Mouse (Mus musculus): ENCODE measurements around the gene Pgd. TPM values are rescaled to one million over a fixed set of nuclear protein-coding genes. Genes with fewer than 3 reads are reported as not detected.

Gene Pgd
- polyA plus RNA-seq, 1 experiment from 2014 or later = 50.6 TPM

- peak; percentile 19 for DNase-seq
- Histone ChIP-seq H3K4me3 (replicated peaks; ENCODE audit: low read depth, low read length) (no peak overlapping the region), H3K4me2 (ENCODE audit: low read length) (no peak overlapping the region), H3K27ac (replicated peaks; ENCODE audit: low read depth, low read length) (no peak overlapping the region), H3K36me3 (ENCODE audit: control insufficient read depth, insufficient read depth, low read length) (peaks cover 56% of the 10 kb centered on the region), H3K27me3 (ENCODE audit: control insufficient read depth, insufficient read depth, low read length) (no peaks in the 10 kb centered on the region), H3K9ac (replicated peaks; ENCODE audit: low read length) (no peak overlapping the region), H3K9me3 (ENCODE audit: control insufficient read depth, low read length) (no peaks in the 10 kb centered on the region), H3K4me1 (ENCODE audit: control insufficient read depth, insufficient read depth, low read length) (no peaks in the 10 kb centered on the region)
- WGBS = 84% methylated on average over 7 of the region's 7 CpGs
- ATAC-seq (ENCODE audit: low FRiP score, low TSS enrichment) = no peak
Observed at GRCm38 (mm10) chr4:149149611-149150010, 17.0 kb downstream of the Pgd start.

GRCm38 (mm10) chr4:149149196-149149595, 17.4 kb downstream of the Pgd start:
- Histone ChIP-seq H3K36me3 (ENCODE audit: control insufficient read depth, insufficient read depth, low read length) (peaks cover 52% of the 10 kb centered on the region), H3K4me3 (replicated peaks; ENCODE audit: low read depth, low read length) (no peak overlapping the region), H3K27me3 (ENCODE audit: control insufficient read depth, insufficient read depth, low read length) (no peaks in the 10 kb centered on the region), H3K4me2 (ENCODE audit: low read length) (no peak overlapping the region), H3K9me3 (ENCODE audit: control insufficient read depth, low read length) (no peaks in the 10 kb centered on the region), H3K4me1 (ENCODE audit: control insufficient read depth, insufficient read depth, low read length) (no peaks in the 10 kb centered on the region), H3K9ac (replicated peaks; ENCODE audit: low read length) (no peak overlapping the region), H3K27ac (replicated peaks; ENCODE audit: low read depth, low read length) (no peak overlapping the region)
- ATAC-seq (ENCODE audit: low FRiP score, low TSS enrichment) (no peak), DNase-seq (no peak)
- 88% methylated on average over 9 of the region's 9 CpGs for WGBS

GRCm38 (mm10) chr4:149148084-149148483, 18.5 kb downstream of the Pgd start:
- 86% methylated on average over 4 of the region's 4 CpGs for WGBS
- no peak overlapping the region for H3K27ac ChIP-seq (replicated peaks; ENCODE audit: low read depth, low read length)
- no peaks in the 10 kb centered on the region for H3K27me3 ChIP-seq (ENCODE audit: control insufficient read depth, insufficient read depth, low read length)
- no peak overlapping the region for H3K9ac ChIP-seq (replicated peaks; ENCODE audit: low read length)
- peaks cover 41% of the 10 kb centered on the region for H3K36me3 ChIP-seq (ENCODE audit: control insufficient read depth, insufficient read depth, low read length)
- H3K4me3 ChIP-seq (replicated peaks; ENCODE audit: low read depth, low read length) = no peak overlapping the region
- H3K4me2 ChIP-seq (ENCODE audit: low read length) = no peak overlapping the region
- ATAC-seq (ENCODE audit: low FRiP score, low TSS enrichment) (no peak), DNase-seq (no peak)
- H3K4me1 ChIP-seq (ENCODE audit: control insufficient read depth, insufficient read depth, low read length) = no peaks in the 10 kb centered on the region
- no peaks in the 10 kb centered on the region for H3K9me3 ChIP-seq (ENCODE audit: control insufficient read depth, low read length)

GRCm38 (mm10) chr4:149147528-149147927, 19.0 kb downstream of the Pgd start:
- H3K9ac ChIP-seq (replicated peaks; ENCODE audit: low read length) = no peak overlapping the region; the same call in 1 of the 2 replicates
- no peaks in the 10 kb centered on the region for H3K27me3 ChIP-seq (ENCODE audit: control insufficient read depth, insufficient read depth, low read length)
- H3K27ac ChIP-seq (replicated peaks; ENCODE audit: low read depth, low read length) = no peak overlapping the region
- no peak overlapping the region for H3K4me3 ChIP-seq (replicated peaks; ENCODE audit: low read depth, low read length)
- no peaks in the 10 kb centered on the region for H3K9me3 ChIP-seq (ENCODE audit: control insufficient read depth, low read length)
- peaks cover 35% of the 10 kb centered on the region for H3K36me3 ChIP-seq (ENCODE audit: control insufficient read depth, insufficient read depth, low read length)
- H3K4me2 ChIP-seq (ENCODE audit: low read length) = no peak overlapping the region
- ATAC-seq (ENCODE audit: low FRiP score, low TSS enrichment) (no peak), DNase-seq (no peak)
- H3K4me1 ChIP-seq (ENCODE audit: control insufficient read depth, insufficient read depth, low read length) = no peaks in the 10 kb centered on the region
- WGBS = 94% methylated on average over 7 of the region's 7 CpGs

- no peaks in the 10 kb centered on the region for H3K27me3 ChIP-seq (ENCODE audit: control insufficient read depth, insufficient read depth, low read length)
- H3K9ac ChIP-seq (replicated peaks; ENCODE audit: low read length) = no peak overlapping the region
- no peaks in the 10 kb centered on the region for H3K4me1 ChIP-seq (ENCODE audit: control insufficient read depth, insufficient read depth, low read length)
- ATAC-seq (ENCODE audit: low FRiP score, low TSS enrichment) (no peak), DNase-seq (no peak)
- no peak overlapping the region for H3K4me3 ChIP-seq (replicated peaks; ENCODE audit: low read depth, low read length)
- H3K9me3 ChIP-seq (ENCODE audit: control insufficient read depth, low read length) = no peaks in the 10 kb centered on the region
- no peak overlapping the region for H3K4me2 ChIP-seq (ENCODE audit: low read length)
- 83% methylated on average over 4 of the region's 4 CpGs for WGBS
- peaks cover 12% of the 10 kb centered on the region for H3K36me3 ChIP-seq (ENCODE audit: control insufficient read depth, insufficient read depth, low read length)
- H3K27ac ChIP-seq (replicated peaks; ENCODE audit: low read depth, low read length) = no peak overlapping the region
Observed at GRCm38 (mm10) chr4:149145151-149145550, 21.4 kb downstream of the Pgd start.

- Histone ChIP-seq H3K36me3 (ENCODE audit: control insufficient read depth, insufficient read depth, low read length) (peaks cover 5% of the 10 kb centered on the region), H3K9ac (replicated peaks; ENCODE audit: low read length) (no peak overlapping the region), H3K4me1 (ENCODE audit: control insufficient read depth, insufficient read depth, low read length) (no peaks in the 10 kb centered on the region), H3K27me3 (ENCODE audit: control insufficient read depth, insufficient read depth, low read length) (no peaks in the 10 kb centered on the region), H3K4me2 (ENCODE audit: low read length) (no peak overlapping the region), H3K9me3 (ENCODE audit: control insufficient read depth, low read length) (no peaks in the 10 kb centered on the region), H3K27ac (replicated peaks; ENCODE audit: low read depth, low read length) (peak overlapping the region; percentile 65), H3K4me3 (replicated peaks; ENCODE audit: low read depth, low read length) (no peak overlapping the region)
- WGBS = 8% methylated on average over 3 of the region's 3 CpGs
- DNase-seq (peak; percentile 94), ATAC-seq (ENCODE audit: low FRiP score, low TSS enrichment) (peak; percentile 78; the same call in 1 of the 2 replicates)
Observed at GRCm38 (mm10) chr4:149144459-149144858, 22.1 kb downstream of the Pgd start.

- no peak for DNase-seq
- Histone ChIP-seq H3K9me3 (ENCODE audit: control insufficient read depth, low read length) (no peaks in the 10 kb centered on the region), H3K36me3 (ENCODE audit: control insufficient read depth, insufficient read depth, low read length) (no peaks in the 10 kb centered on the region), H3K27ac (replicated peaks; ENCODE audit: low read depth, low read length) (no peak overlapping the region), H3K4me1 (ENCODE audit: control insufficient read depth, insufficient read depth, low read length) (no peaks in the 10 kb centered on the region), H3K27me3 (ENCODE audit: control insufficient read depth, insufficient read depth, low read length) (no peaks in the 10 kb centered on the region), H3K4me3 (replicated peaks; ENCODE audit: low read depth, low read length) (no peak overlapping the region), H3K9ac (replicated peaks; ENCODE audit: low read length) (no peak overlapping the region), H3K4me2 (ENCODE audit: low read length) (no peak overlapping the region)
- ATAC-seq (ENCODE audit: low FRiP score, low TSS enrichment) = no peak
- WGBS = 30% methylated on average over 4 of the region's 4 CpGs
Observed at GRCm38 (mm10) chr4:149143594-149143993, 23.0 kb downstream of the Pgd start.

GRCm38 (mm10) chr4:149138515-149138914, 28.1 kb downstream of the Pgd start:
- no peaks in the 10 kb centered on the region for H3K9me3 ChIP-seq (ENCODE audit: control insufficient read depth, low read length)
- ATAC-seq (ENCODE audit: low FRiP score, low TSS enrichment) (no peak), DNase-seq (no peak)
- no peaks in the 10 kb centered on the region for H3K36me3 ChIP-seq (ENCODE audit: control insufficient read depth, insufficient read depth, low read length)
- no peaks in the 10 kb centered on the region for H3K27me3 ChIP-seq (ENCODE audit: control insufficient read depth, insufficient read depth, low read length)
- no peaks in the 10 kb centered on the region for H3K4me1 ChIP-seq (ENCODE audit: control insufficient read depth, insufficient read depth, low read length)
- H3K4me2 ChIP-seq (ENCODE audit: low read length) = no peak overlapping the region
- H3K4me3 ChIP-seq (replicated peaks; ENCODE audit: low read depth, low read length) = no peak overlapping the region
- H3K9ac ChIP-seq (replicated peaks; ENCODE audit: low read length) = no peak overlapping the region
- 88% methylated on average over 8 of the region's 8 CpGs for WGBS
- H3K27ac ChIP-seq (replicated peaks; ENCODE audit: low read depth, low read length) = no peak overlapping the region

- peak within 1 kb of the TSS; percentile 45 for H3K4me3 ChIP-seq (replicated peaks; ENCODE audit: low read depth, low read length)
- under 1% methylated on average over 68 of the region's 68 CpGs for WGBS
- no peaks in the 10 kb centered on the region for H3K36me3 ChIP-seq (ENCODE audit: control insufficient read depth, insufficient read depth, low read length)
- H3K9me3 ChIP-seq (ENCODE audit: control insufficient read depth, low read length) = no peaks in the 10 kb centered on the region
- peak within 1 kb of the TSS; percentile 66 for H3K4me2 ChIP-seq (ENCODE audit: low read length)
- H3K27ac ChIP-seq (replicated peaks; ENCODE audit: low read depth, low read length) = peak within 1 kb of the TSS; percentile 67
- no peaks in the 10 kb centered on the region for H3K4me1 ChIP-seq (ENCODE audit: control insufficient read depth, insufficient read depth, low read length)
- H3K27me3 ChIP-seq (ENCODE audit: control insufficient read depth, insufficient read depth, low read length) = no peaks in the 10 kb centered on the region
- DNase-seq (peak; percentile 97), ATAC-seq (ENCODE audit: low FRiP score, low TSS enrichment) (peak; percentile 90)
- H3K9ac ChIP-seq (replicated peaks; ENCODE audit: low read length) = peak within 1 kb of the TSS; percentile 65
Observed at GRCm38 (mm10) chr4:149136982-149137770, 29.4 kb downstream of the Pgd start, which contains the start of gene Cenps. Gene Cenps, minus strand, starts transcription at chr4:149137629.
